Mouse (Mus musculus) right cerebral cortex, adult 2 months (tissue): ENCODE measurements around the gene Frat1.
A peak's percentile ranks its signal among the peaks of the same experiment; 100 is the strongest.

Experiments
- DNase-seq, 2 experiments: peaks; one replicate each; pipeline ENCODE4 v3.0.0; 2021 to 2022; ENCODE audit warnings: low spot score in 2 of 2

Frat1 gene

DNA sequence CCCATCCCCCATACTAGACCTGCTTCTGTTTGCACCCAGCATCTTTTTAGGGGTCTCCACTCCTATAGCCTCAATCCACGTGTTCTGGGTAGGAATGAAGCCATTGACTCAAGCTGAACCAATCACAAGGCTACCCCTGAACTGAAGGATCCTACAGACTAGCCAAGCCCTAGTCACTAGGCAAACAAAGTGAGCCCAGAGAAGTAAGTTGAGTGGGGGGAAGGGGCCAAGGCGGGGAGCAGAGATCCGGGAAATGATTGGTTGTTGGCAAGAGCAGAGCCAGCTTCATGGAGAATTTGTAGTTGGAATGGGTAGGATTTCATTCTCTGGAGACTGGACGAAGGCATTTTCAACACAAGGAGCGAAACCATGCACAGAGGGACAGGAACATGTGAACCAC lies 12.9 kb upstream of the Frat1 start:
- DNase-seq = no peak

DNA sequence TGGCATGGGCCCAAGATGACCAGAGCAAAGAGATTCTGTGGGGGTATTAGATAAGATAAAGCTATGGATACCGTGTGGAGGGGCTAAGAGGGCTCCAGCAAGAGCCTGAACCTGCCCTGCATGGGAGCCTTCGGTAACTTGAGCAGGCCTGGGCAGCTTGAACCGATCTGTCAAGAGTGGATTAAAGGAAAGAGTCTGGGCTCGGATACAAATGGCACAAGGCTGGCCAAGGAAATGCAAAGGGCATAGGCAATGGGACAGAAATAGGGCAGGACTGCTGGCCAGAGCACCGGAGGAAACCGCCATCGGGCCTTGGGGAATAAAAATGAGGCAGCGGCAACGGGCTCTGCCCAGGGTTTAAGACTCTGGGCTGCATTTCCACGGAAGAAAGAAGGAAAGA lies 12.4 kb upstream of the Frat1 start:
- DNase-seq = no peak

DNA sequence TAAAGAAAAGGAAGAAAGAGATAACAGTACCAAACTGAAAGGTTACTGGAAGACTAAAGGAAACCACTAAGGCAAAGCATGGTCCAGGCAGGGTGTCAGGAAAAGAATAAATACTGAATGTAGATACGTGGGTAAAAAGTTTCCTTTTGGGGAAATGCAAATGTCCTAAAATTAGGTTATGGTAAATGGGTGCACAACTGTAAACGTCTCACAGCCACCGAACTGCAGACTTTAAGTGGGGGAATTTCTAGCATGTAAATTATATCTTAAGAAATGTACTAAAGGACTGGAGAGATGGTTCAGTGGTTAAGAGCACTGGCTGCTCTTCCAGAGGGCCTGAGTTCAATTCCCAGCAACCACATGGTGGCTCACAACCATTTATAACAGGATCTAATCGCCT lies 11.0 kb upstream of the Frat1 start:
- DNase-seq = no peak

DNA sequence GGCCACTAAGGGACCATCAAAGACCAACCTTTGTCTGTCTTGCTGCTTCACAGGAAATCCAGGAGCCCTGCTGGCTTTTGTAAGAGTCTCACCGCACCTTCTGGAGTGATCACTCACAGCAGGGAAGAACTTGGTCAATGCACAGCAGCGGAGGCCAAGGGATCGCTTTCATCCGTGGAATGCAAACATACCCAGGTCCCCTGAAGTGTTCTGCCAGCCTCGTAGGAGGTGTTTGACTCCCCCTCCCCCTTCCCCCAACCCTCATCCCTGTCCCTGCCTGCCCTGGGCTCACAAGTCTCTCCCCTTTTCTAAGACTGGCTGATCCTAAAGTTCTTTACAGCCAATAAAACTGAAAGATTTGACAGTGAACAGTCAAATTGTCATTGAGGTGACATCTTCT lies 8.3 kb upstream of the Frat1 start:
- no peak for DNase-seq

DNA sequence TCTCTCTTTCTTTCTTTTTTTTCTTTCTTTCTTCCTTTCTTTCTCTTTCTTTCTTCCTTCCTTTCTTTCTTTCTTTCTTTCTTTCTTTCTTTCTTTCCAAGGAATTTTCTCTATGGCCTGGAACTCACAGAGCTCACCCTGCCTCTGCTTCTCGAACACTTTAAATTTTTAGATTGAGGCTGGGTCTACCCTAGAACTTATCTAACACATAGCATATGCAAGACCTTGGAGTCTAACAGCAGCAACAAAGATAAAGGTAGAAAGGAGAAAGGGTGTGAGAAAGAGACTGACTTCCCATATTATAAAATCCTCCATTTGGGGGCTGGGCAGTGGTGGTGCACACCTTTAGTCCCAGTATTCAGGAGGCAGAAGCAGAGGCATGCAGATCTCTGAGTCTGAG lies 7.2 kb upstream of the Frat1 start:
- DNase-seq = no peak

DNA sequence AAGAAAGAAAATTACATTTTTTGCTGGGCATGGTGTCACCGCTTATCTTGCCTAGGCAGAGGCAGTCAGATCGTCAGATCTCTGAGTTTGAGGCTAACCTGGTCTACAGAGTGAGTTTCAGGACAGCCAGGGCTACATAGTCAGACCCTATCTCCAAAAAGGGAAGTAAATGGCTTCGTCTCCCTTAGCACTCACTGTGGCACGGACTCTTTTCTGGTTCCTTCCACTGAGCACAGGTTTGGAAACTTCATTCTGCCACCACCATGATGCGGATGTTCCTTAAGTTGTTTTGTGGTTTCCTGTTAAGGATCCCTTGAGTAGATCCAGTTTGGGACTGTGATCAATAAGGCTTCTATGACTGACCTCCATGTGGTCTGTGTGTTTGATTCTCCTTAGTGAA lies 4.8 kb upstream of the Frat1 start:
- DNase-seq = no peak

DNA sequence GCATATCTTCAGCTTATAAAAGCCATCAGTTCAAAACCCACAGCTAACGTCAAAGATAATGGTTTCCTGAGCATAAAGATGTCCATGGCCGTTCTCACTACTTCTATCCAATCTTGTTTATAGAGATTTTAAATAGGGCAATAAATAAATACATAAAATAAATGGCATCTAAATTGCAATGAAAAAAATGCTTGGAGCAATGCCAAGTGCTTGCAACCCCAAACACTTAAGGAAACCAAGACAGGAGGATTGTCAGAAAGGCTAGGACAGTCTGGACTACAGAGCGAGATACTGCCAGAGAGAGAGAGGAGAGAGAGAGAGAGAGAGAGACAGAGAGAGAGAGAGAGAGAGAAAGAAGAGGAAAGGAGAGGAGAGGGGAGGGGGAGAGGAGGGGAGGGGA lies 3.2 kb upstream of the Frat1 start:
- no peak for DNase-seq

DNA sequence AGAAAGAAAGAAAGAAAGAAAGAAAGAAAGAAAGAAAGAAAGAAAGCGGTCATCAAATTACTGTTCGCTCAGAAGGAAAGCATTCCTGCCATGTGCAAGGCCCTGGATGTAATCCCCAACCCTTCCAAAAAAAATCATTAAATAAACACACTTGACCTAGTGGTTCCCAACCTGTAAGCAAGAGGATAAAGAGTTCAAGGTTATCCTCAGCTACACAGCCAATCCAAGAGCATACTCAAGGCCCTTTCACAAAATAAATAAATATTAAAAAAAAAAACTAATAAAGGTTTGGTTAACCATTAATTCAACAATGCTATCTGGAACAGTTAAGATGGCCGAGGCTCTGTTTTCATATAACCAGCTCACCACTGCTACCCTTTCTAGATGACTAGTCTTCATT lies 829 bp upstream of the Frat1 start:
- no peak for DNase-seq

DNA sequence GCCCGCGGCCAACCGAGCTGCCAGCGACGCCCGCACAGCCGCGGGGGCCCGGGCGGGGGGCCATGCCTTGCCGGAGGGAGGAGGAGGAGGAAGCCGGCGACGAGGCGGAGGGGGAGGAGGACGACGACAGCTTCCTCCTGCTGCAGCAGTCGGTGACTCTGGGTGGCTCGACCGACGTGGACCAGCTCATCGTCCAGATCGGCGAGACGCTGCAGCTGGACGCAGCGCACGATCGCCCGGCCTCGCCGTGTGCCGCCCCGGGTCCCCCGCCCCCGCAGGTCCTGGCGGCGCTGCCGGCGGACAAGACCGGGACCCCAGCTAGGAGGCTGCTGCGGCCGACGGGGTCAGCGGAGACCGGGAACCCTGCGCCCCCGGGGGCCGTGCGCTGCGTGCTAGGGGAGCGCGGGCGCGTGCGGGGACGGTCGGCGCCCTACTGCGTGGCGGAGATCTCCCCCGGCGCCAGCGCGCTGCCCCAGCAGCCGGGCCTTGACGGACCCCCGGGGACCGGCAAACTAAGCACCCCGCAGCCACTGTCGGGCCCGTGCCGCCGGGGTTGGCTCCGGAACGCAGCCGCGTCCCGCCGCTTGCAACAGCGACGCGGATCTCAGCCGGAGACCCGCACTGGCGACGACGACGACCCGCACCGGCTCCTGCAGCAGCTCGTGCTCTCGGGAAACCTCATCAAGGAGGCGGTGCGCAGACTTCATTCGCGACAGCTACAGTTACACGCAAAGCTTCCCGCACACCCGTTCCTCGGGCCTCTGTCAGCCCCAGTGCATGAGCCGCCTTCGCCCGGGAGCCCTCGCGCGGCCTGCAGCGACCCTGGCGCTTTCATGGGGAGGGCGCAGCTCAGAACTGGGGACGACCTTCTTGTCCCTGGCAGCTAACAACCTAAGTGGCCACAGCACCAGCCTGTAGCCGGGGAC lies 599 bp downstream of the Frat1 start:
- peak; percentile 36 to 48 for DNase-seq

DNA sequence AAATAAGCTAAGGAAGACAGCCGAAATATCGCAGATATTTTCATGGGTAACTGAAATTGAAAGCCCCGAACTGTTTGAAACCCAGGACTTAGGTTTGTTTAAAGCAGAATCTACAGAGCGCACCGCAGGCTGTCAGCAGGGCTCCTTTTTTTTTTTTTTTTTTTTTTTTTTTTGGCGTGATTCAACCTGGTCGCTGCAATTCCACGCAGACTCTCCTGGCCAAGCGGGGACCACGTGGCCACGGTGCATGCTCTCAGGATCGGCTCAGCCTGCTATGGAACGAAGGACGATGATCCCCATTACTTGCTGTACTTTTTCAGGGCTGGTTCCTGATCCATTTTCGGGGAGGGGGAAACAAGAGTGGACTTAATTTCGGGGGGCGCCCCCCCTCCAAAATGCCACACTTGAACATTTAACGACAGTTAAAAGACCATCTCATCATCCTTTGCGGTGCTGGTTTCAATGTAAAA lies 1.4 kb downstream of the Frat1 start:
- peak; percentile 44 to 45 for DNase-seq

DNA sequence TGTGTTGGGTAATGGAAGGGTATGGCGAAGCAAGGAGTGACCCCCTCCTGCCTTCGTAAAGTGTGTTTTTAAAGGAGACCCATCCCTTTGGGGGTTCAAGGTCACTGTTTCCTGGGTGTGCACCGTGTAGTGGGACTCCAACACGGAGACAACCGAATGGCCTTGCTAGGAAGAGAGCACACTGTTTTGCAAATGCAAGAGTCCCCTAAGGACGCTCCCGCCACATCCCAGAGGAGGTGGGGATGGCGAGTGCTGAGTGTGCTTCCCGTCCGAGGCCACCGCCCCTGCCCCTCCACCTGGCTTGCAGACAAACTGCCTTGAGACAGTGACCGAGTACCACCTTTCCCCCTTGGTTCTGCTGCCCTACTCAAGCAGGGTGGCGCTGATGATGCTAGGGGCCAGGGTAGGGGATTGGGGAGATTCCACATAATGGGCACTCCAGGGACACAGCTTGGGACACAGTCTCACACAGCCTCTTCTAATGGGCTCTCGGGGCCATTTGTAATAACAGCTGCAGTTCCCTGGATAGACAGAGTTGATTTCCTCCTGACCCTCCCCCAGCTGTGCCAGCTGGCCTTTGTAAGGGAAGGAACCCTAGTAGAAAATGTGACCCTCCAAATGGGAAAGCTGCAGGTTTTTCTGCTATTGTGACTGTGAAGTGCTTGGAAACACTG lies 2.1 kb downstream of the Frat1 start:
- peak; percentile 9 to 13 for DNase-seq

DNA sequence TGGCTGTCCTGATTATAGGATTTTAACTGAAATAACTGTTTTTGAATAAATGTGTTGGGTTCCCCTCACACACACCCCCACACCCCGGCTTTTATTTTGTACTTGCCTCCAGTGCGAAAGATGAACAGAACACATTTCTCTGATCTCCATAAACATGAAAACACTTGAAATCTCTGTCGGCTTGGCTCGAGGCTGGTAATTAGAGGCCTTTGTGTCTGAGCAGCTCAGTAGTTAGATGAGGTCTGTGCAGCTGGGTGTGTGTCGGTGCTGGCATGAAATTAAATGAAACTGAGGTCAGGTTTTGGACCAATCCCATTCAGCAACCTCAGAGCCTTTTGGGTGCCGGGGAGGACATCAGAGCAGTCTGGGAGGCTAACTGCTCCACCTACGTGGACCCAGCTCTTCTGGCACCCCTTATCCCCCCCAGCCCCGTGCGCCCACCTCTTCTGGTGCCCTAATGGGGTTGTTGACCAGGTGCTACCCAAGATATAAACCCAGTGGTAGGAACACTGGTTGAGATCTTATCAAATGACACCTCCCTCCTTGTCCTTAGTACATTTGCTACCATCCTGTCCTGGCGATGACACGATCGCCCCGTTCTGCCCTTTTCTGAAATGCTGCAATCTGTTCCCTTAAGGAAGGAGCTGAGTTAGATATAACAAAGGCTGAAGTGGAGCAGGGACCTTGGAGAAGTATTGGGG lies 2.9 kb downstream of the Frat1 start:
- DNase-seq = peak in 1 of 2 experiments; percentile 28

DNA sequence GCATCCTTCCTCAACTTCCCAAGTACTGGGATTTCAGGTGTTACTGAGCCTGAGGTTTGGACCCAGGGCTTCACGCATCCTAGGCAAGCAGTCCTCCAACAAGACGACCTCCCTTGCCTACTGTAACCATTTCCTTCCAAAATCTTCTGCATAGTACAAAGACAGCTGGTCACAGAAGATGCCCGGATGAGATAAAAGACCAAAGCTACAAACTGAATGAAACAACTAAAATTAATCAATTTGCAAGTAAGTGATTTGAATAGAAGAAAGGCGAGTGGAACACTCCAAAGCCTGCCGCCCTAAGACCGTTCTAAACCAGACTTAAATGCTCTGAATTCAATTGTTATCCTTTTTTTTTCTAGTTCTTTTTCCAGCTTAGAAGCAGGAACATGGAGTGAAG lies 5.6 kb downstream of the Frat1 start:
- no peak for DNase-seq

DNA sequence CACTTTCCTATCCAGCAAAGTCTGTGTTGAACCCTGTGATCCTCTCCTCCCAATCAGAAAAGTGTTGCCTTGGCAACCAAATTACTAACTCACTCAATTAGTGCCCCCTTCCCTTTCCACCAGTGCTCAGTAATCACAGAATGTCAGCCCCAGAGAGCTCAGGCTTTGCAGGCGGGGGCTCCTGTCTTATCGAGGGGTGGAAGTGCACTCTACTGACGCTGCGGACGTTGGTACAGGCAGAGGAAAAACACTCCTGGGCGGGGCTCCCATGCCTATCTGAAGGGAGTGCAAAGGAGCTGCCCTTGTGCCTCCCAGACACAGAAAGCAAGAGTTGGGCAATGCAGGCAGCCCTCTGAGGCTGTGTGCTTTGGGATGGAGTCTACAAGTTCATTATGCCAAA lies 6.0 kb downstream of the Frat1 start:
- peak in 1 of 2 experiments; percentile 12 for DNase-seq

DNA sequence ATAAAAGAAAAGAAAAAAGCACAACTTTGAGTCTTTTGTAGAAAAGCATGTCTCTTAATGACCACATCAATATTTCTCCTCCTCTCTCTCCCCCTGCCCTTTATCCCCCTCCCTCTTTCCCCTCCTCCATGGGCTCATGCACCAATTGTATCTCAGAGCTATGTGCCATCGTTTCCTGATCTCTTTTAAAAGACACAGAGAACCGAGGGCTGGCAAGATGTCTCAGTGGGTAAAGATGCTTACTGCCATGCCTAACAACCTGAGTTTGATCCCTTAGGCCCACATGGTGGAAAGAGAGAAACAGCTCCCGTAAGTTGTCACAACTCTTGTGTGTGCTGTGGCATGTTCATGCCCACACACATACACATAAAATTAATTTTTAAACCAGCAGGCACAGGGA lies 6.9 kb downstream of the Frat1 start:
- no peak for DNase-seq

DNA sequence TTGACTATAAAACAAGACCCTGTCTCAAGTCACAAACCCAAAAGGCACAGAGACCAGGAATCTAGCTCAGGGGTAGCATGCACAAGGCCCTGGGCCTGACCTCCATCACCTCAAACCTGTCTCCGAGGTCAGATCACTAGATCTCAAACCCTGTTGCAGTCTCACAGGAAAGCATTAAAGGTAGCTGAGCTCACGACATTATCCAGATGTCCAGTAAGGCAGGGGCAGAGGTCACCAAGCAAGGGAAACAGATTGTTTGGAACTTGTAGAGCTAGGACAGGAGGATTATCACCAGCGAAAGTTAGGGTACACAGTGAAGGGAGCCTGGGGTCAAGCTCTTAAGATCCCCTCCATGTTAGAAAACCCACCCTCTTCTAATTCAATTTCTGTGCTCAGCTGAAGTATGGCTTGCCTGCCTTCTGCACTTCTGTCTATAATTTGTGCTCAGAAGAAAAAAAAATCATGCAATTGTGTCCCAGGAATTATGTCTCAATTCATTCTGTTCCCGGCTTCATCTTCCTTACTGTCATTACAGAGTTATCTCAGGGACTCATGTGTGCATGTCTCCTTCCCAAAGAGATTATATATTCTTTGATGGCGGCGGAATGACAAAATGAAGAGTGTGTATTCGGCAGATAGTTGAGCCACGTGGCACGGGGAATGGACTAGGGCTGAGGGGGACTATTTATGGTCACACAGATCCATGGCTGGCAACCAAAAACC lies 7.6 kb downstream of the Frat1 start:
- no peak for DNase-seq

DNA sequence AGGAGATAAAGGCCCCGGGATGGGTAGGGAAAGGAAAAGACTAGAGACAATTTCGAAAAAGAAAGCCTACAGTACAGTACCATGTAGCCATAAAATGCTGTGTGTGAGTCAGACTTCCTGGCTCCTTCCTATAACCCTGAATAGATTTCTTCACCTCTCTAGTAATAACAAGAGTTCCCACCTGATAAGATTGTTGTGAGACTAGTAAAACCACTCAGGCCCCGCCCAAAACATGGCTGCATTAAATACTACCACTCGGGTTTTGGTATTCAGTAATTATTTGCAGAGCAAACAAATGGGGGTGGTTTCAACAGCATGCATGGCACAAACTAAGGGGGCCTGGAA lies 8.1 kb downstream of the Frat1 start:
- no peak for DNase-seq

DNA sequence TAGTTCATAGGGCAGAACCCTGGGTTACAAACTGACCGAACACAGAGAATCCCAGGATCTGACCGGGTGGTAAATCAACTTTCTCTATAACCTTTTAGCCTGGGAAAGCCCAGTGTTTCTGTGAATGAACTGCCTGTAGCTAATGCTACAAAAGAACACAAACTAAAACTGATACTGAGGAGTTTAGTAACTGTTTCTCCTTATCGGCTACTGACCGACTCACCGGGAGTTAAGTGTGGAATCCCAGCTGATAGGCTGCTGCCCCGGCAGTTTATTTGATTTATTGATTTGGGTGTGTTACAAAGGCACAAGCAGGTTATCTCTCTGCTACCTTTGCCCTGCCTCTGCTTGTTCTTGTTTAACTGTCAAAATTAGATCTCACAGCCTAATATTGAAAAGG lies 9.0 kb downstream of the Frat1 start:
- DNase-seq = no peak

DNA sequence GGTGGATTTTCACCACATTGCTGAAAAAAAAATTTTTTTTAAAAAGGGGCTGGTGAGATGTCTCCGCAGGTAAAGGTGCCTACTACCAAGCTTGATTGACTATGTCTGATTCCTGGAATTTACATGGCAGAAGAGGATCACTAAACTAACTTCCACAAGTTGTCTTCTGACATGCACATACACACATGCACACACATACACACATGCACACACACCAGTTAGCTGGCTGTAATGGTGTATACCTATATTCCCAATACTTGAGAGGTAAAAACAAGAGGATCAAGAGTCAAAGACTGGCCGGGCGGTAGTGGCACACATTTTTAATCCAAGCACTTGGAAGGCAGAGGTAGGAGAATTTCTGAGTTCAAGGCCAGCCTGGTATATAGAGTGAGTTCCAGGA lies 9.9 kb downstream of the Frat1 start:
- DNase-seq = no peak

DNA sequence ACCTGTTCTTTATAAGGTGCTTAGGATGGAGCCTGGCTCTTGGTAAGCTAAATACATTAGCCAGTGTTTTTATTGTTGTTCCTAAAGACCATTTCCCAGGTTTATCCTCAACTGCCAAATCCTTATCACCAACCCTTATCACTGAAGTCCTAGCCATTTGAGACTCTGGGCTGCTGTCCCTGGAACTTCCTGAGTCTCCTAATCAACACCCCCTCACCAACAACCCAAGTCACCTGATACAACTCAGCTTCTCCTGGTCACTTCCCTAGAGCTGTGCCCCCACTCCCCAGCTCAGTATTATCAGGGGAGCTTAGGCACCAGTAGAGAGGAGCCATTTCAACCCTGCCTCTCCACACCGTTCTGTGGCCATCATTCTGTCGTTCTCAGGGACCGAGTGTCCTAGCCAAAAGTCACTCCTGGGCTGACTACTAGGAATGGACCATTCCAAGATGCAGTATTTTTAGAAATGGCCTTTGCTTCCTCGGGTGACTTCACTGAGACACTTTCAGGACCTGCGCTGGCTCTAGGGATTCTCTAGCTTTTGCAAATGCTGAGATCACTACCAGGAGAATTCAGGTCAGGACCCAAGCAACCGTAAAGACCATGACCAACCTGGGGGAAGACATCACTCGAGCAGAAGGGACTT lies 11.5 kb downstream of the Frat1 start:
- DNase-seq = no peak

DNA sequence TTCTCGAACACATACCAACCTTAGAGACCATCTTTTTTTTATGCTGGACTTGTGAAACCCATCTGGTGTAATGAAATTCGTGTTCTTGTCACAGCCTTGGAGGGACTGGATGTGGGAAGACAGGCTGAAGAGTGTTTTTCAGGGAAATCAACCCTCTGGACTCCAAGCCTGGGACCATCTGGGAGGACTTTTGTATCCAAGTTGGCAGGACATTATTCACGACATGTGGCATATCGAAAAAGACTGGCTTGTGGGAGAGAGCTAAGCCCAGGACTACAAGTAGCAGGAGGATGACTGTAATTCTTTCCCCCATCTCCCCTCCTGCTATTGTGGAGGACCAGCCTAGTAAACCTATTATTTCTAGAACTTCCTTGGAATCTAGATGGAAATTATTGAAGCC lies 12.4 kb downstream of the Frat1 start:
- no peak for DNase-seq

DNA sequence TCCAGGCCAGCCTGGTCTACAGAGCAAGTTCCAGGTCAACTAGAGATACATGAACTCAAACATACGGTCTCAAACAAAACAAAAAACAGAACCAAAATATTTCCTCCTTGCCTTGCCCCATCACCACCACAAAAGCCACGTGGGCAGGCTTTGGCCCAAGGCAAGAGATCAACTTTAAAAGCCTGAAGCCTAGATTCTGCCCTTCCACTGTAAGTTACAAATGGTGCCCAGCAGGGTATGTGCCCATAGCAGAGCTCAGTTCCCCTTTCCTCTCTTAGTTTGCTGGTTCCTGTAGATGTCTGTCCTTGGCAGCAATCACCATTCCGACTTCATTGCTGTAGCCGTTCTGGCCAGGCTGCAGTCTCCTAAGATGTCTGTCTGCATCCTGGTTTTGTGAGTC lies 12.9 kb downstream of the Frat1 start:
- no peak for DNase-seq
